Mouse (Mus musculus): ENCODE measurements around the gene Vegfc.

The Vegfc gene

DNA sequence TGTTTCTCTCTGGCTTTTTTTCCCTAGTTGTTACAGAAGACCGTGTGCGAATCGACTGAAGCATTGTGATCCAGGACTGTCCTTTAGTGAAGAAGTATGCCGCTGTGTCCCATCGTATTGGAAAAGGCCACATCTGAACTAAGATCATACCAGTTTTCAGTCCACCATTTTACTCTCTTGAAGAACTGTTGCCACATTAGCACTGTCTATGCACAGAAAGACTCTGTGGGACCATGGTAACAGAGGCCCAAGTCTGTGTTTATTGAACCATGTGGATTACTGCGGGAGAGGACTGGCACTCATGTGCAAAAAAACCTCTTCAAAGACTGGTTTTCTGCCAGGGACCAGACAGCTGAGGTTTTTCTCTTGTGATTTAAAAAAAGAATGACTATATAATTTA, 108.5 kb downstream of the Vegfc start:
- DNase-seq (ENCODE audit: low spot score in 2 of 2), result no peak

DNA sequence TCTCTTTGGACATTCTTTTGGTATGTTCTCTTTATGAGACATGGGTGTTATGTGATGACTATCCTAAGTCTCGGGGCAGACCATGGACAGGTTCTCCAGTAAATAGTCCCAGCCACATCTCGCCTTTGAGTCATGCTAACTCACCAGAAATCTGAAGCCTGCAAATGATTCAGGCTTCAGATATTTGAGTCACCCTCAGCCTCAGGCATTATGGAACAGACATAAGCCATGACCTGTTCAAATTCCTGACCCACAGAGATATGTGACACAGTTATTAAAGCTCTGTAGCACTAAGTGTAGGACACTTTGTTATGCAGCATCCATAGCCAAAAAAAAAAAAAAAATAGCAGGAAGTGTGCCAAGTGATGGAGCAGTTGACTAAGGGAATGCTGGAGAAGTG, 138.8 kb downstream of the Vegfc start:
- no peak for DNase-seq (ENCODE audit: low spot score in 2 of 2)

DNA sequence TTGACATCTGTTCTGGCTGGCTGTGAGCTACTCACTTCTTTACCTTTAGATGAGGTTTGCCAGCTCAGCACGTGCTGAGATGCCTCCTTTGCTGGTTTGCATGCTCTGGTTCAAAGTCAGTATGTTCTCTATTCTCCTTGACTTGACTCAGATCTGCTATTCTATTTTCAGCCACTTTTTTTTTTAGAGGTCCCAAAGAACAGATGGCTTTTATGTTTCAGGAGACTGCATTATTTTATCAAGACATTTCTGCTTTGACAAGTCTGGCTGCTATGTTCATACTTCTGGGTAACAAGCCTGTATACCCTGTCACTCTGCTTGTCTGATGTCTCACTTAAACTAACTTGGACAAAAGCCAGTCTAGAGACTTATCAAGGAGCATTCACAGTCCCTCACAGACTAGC, 151.4 kb downstream of the Vegfc start:
- DNase-seq (ENCODE audit: low spot score in 2 of 2), result no peak

DNA sequence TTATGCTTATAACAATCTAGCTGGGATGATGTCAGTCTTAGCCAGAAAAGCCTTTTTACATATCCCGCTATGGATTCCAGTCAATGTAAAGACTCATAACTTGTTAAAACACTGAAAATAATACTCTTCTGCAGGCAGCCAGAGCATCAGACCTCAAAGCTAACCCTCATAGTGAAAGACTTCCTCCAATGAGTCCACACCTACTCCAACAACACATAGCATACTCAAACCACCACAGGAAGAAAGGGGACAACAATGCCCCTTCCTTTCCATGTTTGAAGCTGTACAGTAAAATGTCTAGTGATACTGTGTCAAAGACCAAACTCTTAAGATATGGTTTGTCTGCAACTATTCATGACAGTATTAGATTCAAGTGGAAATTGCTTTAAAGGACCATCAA, 153.2 kb downstream of the Vegfc start:
- no peak for DNase-seq (ENCODE audit: low spot score in 2 of 2)

DNA sequence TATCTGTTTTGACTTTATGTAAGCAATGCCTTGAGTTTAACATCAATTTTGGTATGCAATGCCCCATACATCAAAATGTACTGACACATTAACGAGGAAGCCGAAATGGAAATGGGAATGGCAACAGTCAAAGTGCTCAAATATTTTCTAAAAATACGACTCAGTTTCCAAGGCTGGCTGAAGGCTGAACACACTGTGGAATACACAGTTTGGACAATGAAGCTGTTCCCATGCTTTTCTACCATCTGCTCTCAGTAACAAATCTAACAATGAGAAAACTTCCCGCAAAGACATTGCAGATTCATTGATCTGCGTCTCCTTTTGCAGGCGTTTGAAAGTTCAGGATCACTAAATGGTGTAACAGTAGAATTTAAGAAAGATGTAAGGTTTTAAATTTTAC, 155.9 kb downstream of the Vegfc start:
- no peak for DNase-seq (ENCODE audit: low spot score in 2 of 2)

Data from heart, adult 9 months (tissue).